Mouse (Mus musculus) heart, embryonic 12.5 days (tissue): ENCODE results near the gene Olfr1428. TPM values are rescaled to one million over a fixed set of nuclear protein-coding genes. Genes with fewer than 3 reads are reported as not detected.
"Not testable (repeated sequence)": the region's sequence is repeated elsewhere in the genome, so short reads cannot be mapped to it uniquely, and the experiment has no call there.

ENCODE experiments used
- ATAC-seq: fragments of 200-750 bp; cut with Nextera tagmentation; 2 replicates; pipeline ENCODE4 v1.8.0; 2017; ENCODE audit warnings: moderate TSS enrichment, moderate library complexity; ENCODE audit not compliant: insufficient number of reproducible peaks, low FRiP score
- H3K27ac ChIP-seq: fragments of 300-500 bp; sonication (generic); 2 replicates; pipeline ENCODE4 v1.5.1; 2016; ENCODE audit warnings: mild to moderate bottlenecking, moderate library complexity; ENCODE audit not compliant: poor library complexity, severe bottlenecking
- H3K27me3 ChIP-seq: fragments of 300-500 bp; sonication (generic); replicated peaks from 2 replicates; pipeline ENCODE4 v1.6.1; 2016; ENCODE audit warnings: mild to moderate bottlenecking, moderate library complexity
- H3K36me3 ChIP-seq: fragments of 300-500 bp; sonication (generic); 2 replicates; pipeline ENCODE4 v1.6.1; 2016; ENCODE audit warnings: mild to moderate bottlenecking, moderate library complexity
- H3K4me1 ChIP-seq: fragments of 300-500 bp; sonication (generic); replicated peaks from 2 replicates; pipeline ENCODE4 v1.6.1; 2016; ENCODE audit warnings: mild to moderate bottlenecking
- H3K4me2 ChIP-seq: fragments of 300-500 bp; sonication (generic); 2 replicates; pipeline ENCODE4 v1.6.1; 2016; ENCODE audit warnings: mild to moderate bottlenecking, moderate library complexity
- H3K4me3 ChIP-seq: fragments of 300-500 bp; sonication (generic); 2 replicates; pipeline ENCODE4 v1.5.1; 2016; ENCODE audit warnings: mild to moderate bottlenecking
- H3K9ac ChIP-seq: fragments of 300-500 bp; sonication (generic); 2 replicates; pipeline ENCODE4 v1.6.1; 2016; ENCODE audit warnings: mild to moderate bottlenecking, moderate library complexity
- H3K9me3 ChIP-seq: fragments of 300-500 bp; sonication (generic); replicated peaks from 2 replicates; pipeline ENCODE4 v1.6.1; 2016; ENCODE audit warnings: mild to moderate bottlenecking, moderate library complexity
- WGBS: fragments of 180-500 bp; shearing (Covaris S2); methylation state at CpG from one replicate; pipeline ENCODE4 v1.1.7; 2016; 5-methylcytosine and 5-hydroxymethylcytosine counted together
- polyA plus RNA-seq: library from polyadenylated mRNA; unstranded; fragments of >200 nt; fragmentation: Nextera tagmentation; extraction: Ambion mirVana; gene quantifications from 2 replicates; pipeline ENCODE4 v1.2.1, GENCODE M21; 2016

Olfr1428 gene
- not detected in 2 replicates for polyA plus RNA-seq

DNA sequence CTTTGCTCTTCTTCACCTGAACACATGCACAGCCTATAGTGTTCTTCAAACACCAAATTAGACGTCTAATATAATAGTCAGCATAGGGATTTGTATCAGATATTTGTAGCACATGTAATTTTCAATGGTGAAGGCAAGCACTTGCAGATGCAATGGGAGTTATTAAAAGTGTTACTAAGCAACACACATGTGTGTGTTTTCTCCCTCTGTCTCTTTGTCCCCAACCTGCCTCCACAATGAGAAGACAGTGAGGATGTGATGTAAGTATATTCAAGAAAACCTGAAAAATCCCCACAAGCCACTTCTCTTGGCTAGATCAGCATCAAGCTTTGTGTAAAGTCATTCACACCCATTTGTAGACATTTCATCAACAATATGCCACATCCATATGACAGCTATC, at the start of gene Olfr1428:
TSS of gene Olfr1428 (minus strand) at position 101 of the 400 bp plus-strand sequence.
- Histone ChIP-seq H3K27ac (no peak within 1 kb of the TSS), H3K9me3 (no peaks in the 10 kb centered on the region), H3K27me3 (no peaks in the 10 kb centered on the region), H3K4me1 (no peaks in the 10 kb centered on the region), H3K4me2 (no peak within 1 kb of the TSS), H3K4me3 (no peak within 1 kb of the TSS), H3K36me3 (no peaks in the 10 kb centered on the region), H3K9ac (no peak within 1 kb of the TSS)
- no peak for ATAC-seq
- 48% methylated on average over 1 of the region's 1 CpGs for WGBS

GRCm38 (mm10) chr19:12145452-12145851, 29.8 kb upstream of the Olfr1428 start:
- H3K36me3 ChIP-seq = no peaks in the 10 kb centered on the region
- H3K4me2 ChIP-seq = no peak overlapping the region
- no peaks in the 10 kb centered on the region for H3K27me3 ChIP-seq
- no peak overlapping the region for H3K9ac ChIP-seq
- 72% methylated on average over 3 of the region's 3 CpGs for WGBS
- no peaks in the 10 kb centered on the region for H3K4me1 ChIP-seq
- no peak for ATAC-seq
- H3K27ac ChIP-seq = no peak overlapping the region
- H3K4me3 ChIP-seq = no peak overlapping the region
- H3K9me3 ChIP-seq = no peaks in the 10 kb centered on the region

- Histone ChIP-seq H3K9me3 (no peaks in the 10 kb centered on the region), H3K4me2 (no peak overlapping the region), H3K9ac (no peak overlapping the region), H3K27me3 (no peaks in the 10 kb centered on the region), H3K27ac (no peak overlapping the region), H3K36me3 (no peaks in the 10 kb centered on the region), H3K4me3 (no peak overlapping the region), H3K4me1 (no peaks in the 10 kb centered on the region)
- no peak for ATAC-seq
- WGBS = 68% methylated on average over 1 of the region's 1 CpGs
Observed at GRCm38 (mm10) chr19:12143356-12143755, 27.7 kb upstream of the Olfr1428 start.

DNA sequence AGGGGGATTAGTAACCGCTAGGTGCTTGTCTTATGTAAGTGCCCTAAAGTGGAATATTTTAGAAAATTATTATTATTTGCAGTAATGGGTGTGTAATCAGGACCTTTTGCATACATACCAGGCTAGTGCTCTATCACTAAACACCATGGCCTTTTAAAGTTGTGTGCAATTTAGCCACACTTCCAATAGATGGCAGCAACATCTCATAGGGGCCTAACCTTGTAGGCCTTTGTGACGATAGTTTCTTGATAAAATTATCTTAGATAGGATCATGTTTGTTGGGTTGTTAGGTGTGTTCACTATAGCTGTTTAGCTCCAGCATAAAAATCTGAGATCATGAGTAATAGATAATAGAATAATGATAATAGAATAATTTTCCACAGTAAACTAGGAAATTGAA, 18.6 kb upstream of the Olfr1428 start:
- Histone ChIP-seq H3K4me3 (no peak overlapping the region), H3K36me3 (no peaks in the 10 kb centered on the region), H3K27ac (no peak overlapping the region), H3K9ac (no peak overlapping the region), H3K4me1 (no peaks in the 10 kb centered on the region), H3K4me2 (no peak overlapping the region), H3K27me3 (no peaks in the 10 kb centered on the region), H3K9me3 (no peaks in the 10 kb centered on the region)
- WGBS = 36% methylated on average over 2 of the region's 2 CpGs
- no peak for ATAC-seq

GRCm38 (mm10) chr19:12123103-12123502, 7.4 kb upstream of the Olfr1428 start, which contains the start of gene Olfr76:
Gene Olfr76 (minus strand): TSS chr19:12123203.
- H3K9ac ChIP-seq = no peak within 1 kb of the TSS
- WGBS = 65% methylated on average over 3 of the region's 3 CpGs
- no peak within 1 kb of the TSS for H3K4me3 ChIP-seq
- no peak within 1 kb of the TSS for H3K27ac ChIP-seq
- H3K4me1 ChIP-seq = no peaks in the 10 kb centered on the region
- ATAC-seq = no peak
- H3K4me2 ChIP-seq = no peak within 1 kb of the TSS
- no peaks in the 10 kb centered on the region for H3K27me3 ChIP-seq
- H3K36me3 ChIP-seq = no peaks in the 10 kb centered on the region
- no peaks in the 10 kb centered on the region for H3K9me3 ChIP-seq

DNA sequence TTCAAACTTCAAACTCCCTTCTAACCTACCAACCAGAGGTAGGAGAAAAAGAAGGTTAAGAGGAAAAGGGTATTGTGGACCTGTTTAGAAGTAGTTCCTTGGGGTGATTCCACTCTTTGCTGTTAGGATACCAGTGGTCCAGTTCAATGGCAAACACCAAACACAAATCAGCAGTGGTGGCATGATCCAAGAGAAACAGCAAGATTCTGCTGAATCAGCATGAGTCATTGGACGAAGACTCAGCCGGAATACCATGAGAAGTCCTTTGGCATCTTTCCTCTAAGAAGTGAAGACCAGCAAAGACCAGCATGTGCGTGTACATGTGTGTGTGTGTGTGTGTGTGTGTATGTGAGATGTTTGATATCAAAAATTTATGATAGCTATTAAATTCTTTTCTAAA, 767 bp upstream of the Olfr1428 start:
- no peaks in the 10 kb centered on the region for H3K9me3 ChIP-seq
- ATAC-seq = no peak
- no peak overlapping the region for H3K4me3 ChIP-seq
- no peak overlapping the region for H3K27ac ChIP-seq
- H3K4me1 ChIP-seq = no peaks in the 10 kb centered on the region
- no peak overlapping the region for H3K9ac ChIP-seq
- 81% methylated on average over 3 of the region's 3 CpGs for WGBS
- no peaks in the 10 kb centered on the region for H3K36me3 ChIP-seq
- no peaks in the 10 kb centered on the region for H3K27me3 ChIP-seq
- H3K4me2 ChIP-seq = no peak overlapping the region

- no peak overlapping the region for H3K4me3 ChIP-seq
- H3K9ac ChIP-seq = no peak overlapping the region
- no peak overlapping the region for H3K27ac ChIP-seq
- no peaks in the 10 kb centered on the region for H3K36me3 ChIP-seq
- 59% methylated on average over 1 of the region's 1 CpGs for WGBS
- H3K4me1 ChIP-seq = no peaks in the 10 kb centered on the region
- no peaks in the 10 kb centered on the region for H3K9me3 ChIP-seq
- H3K4me2 ChIP-seq = no peak overlapping the region
- no peaks in the 10 kb centered on the region for H3K27me3 ChIP-seq
- no peak for ATAC-seq
Observed at GRCm38 (mm10) chr19:12113807-12114206, 1.9 kb downstream of the Olfr1428 start.

DNA sequence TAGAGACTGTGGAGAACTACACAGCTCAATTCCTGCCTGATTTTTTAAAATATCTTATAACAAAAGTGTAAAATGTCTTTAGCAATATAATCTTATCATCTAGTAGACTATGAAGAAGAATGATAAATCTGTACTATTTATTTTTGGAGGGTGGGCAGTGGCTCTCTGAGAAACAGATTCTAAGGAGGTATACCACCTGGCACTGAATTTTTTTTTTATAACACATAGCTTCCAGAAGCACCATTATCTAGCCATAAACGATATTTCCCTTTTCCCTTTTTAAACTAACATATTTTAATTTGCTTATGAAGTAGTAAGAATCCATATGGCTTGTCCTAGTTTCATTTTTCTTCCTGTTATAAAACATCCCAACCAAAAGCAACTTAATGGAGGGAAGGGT, 11.2 kb downstream of the Olfr1428 start:
- H3K4me3 ChIP-seq = no peak overlapping the region
- no peak for ATAC-seq
- no peaks in the 10 kb centered on the region for H3K9me3 ChIP-seq
- H3K4me2 ChIP-seq = no peak overlapping the region
- H3K27me3 ChIP-seq = no peaks in the 10 kb centered on the region
- H3K27ac ChIP-seq = no peak overlapping the region
- H3K9ac ChIP-seq = no peak overlapping the region
- H3K4me1 ChIP-seq = no peaks in the 10 kb centered on the region
- 52% methylated on average over 1 of the region's 1 CpGs for WGBS
- H3K36me3 ChIP-seq = no peaks in the 10 kb centered on the region

DNA sequence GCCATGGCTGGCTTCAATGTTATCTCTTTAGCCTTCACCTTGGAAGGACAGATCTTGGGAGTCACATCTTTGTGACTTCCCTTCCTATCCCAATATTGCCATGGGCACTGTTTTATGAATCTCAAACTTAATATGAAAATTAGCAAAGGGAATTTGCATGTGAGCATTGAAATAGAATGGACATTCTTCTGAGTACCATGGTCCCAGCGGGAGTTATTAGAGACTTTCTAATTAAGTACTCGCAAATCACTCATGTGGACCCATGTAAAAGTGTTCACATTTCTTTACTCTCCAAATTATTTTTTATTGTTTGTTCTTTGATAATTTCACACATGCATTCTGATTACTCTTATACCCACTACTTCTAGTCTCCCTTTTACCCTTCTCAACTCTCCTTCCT, 12.5 kb downstream of the Olfr1428 start, which contains the start of gene Olfr1427:
TSS of gene Olfr1427 (minus strand) at position 101 of the 400 bp plus-strand sequence.
- no peak for ATAC-seq
- H3K9ac ChIP-seq = no peak within 1 kb of the TSS
- no peak within 1 kb of the TSS for H3K4me2 ChIP-seq
- WGBS = 89% methylated on average over 2 of the region's 2 CpGs
- no peak within 1 kb of the TSS for H3K27ac ChIP-seq
- H3K36me3 ChIP-seq = no peaks in the 10 kb centered on the region
- no peaks in the 10 kb centered on the region for H3K4me1 ChIP-seq
- no peaks in the 10 kb centered on the region for H3K27me3 ChIP-seq
- H3K9me3 ChIP-seq = no peaks in the 10 kb centered on the region
- H3K4me3 ChIP-seq = no peak within 1 kb of the TSS

DNA sequence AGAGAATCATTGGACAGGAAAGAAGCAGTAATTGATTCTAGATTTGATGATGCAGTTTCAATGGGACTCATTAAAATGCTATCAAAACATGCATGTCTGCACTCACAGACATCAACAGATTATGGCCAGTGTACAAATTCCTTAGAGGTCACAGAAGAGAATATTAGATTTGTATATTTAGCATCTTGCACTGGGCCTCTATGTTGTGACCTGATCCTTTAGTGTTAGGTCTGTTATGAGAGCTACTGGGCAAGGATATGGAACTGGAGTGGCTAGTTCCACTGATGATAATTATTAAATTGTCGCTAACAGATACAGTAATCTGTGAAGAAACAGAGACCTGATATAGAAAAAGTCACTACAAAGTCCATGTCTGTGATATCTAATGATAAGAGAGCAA, 23.8 kb downstream of the Olfr1428 start, which contains the start of gene Olfr1426:
TSS of gene Olfr1426 (minus strand) at position 101 of the 400 bp plus-strand sequence.
- 60% methylated on average over 1 of the region's 1 CpGs for WGBS
- no peak within 1 kb of the TSS for H3K4me3 ChIP-seq
- H3K27ac ChIP-seq = no peak within 1 kb of the TSS
- H3K27me3 ChIP-seq = no peaks in the 10 kb centered on the region
- H3K9ac ChIP-seq = no peak within 1 kb of the TSS
- no peak for ATAC-seq
- no peaks in the 10 kb centered on the region for H3K4me1 ChIP-seq
- no peaks in the 10 kb centered on the region for H3K9me3 ChIP-seq
- H3K36me3 ChIP-seq = no peaks in the 10 kb centered on the region
- no peak within 1 kb of the TSS for H3K4me2 ChIP-seq

DNA sequence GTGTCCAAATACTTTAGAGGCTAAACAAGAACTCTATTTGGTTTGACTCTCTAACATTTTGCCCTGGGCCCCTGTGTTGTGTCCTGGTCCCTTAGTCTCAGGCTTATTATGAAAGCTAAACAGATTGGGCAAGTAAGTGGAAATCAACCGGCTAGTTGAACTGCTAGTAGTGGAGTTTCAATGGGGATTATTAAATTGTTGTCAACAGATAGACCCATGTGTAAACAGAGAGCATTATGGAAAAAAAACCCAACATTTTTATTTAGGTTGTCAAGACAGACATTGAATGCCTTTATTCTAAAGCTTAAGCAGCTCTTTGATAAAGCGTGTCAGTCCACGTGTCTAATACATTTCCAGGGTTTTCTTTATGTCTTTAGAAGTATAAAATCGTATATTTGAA, 38.1 kb downstream of the Olfr1428 start, which contains the start of gene Olfr1425:
TSS of gene Olfr1425 (minus strand) at position 101 of the 400 bp plus-strand sequence.
- not testable (repeated sequence) for H3K27ac ChIP-seq, H3K36me3 ChIP-seq, H3K9me3 ChIP-seq, ATAC-seq, H3K27me3 ChIP-seq, H3K4me3 ChIP-seq, H3K4me1 ChIP-seq, H3K4me2 ChIP-seq, H3K9ac ChIP-seq
- WGBS = 79% methylated on average over 4 of the region's 4 CpGs

GRCm38 (mm10) chr19:12069546-12069945, 46.2 kb downstream of the Olfr1428 start:
- H3K9ac ChIP-seq, H3K9me3 ChIP-seq, H3K27me3 ChIP-seq, H3K4me3 ChIP-seq, H3K36me3 ChIP-seq, ATAC-seq, H3K27ac ChIP-seq, H3K4me2 ChIP-seq, H3K4me1 ChIP-seq: not testable (repeated sequence)
- WGBS = 80% methylated on average over 1 of the region's 1 CpGs
